ENCODE assay signal across 15 mouse cellular contexts in the genomic region with DNA sequence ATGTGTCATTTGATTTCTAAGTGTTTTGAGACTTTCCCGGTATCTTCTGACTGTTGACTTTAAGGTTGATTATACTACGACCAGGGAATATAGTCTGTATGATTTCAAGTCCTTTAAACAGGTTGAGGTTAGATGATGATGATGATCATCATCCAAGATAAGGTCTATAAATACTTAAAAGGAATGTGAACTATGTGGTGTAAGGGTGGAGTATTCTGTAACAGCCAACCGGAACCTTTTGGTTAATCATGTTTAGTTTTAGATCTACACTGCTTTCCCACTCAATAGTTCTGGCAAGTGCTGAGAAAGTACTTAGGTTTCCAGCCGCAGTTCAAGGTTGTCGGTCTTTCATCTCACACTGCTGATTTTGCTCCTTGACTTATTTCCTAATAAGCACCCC.
"Had no signal": no experiment of that assay in that cellular context is flagged by ENCODE, and none has a peak within 500 bp of the region (broad histone marks: within the 10 kb centered on the region; RNA-seq: fewer than 3 reads in every experiment).

No protein-coding gene starts in this region.

- DNase-seq: liver, postnatal 0 days; lung, adult 2 months; lung, postnatal 14 days; lung, postnatal 36 days; retina, postnatal 1 day; right cerebral cortex, adult 18-20 months; right cerebral cortex, postnatal 25 days; right cerebral cortex, postnatal 4 days; spleen, adult 18-20 months; thymus, adult 2 months; thymus, postnatal 14 days; thymus, postnatal 36 days had no signal

- ATAC-seq: liver, postnatal 0 days; lung, postnatal 0 days; midbrain, embryonic 13.5 days; midbrain, embryonic 15.5 days had no signal
